Mouse (Mus musculus): ENCODE measurements around the gene Skap2.

Gene Skap2

DNA sequence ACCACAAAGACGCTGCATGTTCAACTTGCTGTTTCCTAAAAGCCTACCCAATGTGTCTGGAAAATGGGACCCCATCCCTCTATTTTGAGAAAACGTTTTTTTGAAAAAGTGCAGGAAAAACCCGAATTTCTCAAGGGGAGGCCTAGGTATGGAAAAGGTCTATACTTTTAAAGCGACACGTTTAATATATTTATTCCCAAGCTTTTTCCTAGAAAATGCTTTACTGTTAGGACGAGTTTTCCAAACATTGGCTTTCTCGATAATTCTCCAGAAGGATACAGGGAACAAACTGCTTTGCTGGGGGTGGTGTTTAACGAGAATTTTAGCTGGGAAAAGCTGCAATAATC is 6.8 kb downstream of the Skap2 start:
- DNase-seq (ENCODE audit: low spot score): no peak

DNA sequence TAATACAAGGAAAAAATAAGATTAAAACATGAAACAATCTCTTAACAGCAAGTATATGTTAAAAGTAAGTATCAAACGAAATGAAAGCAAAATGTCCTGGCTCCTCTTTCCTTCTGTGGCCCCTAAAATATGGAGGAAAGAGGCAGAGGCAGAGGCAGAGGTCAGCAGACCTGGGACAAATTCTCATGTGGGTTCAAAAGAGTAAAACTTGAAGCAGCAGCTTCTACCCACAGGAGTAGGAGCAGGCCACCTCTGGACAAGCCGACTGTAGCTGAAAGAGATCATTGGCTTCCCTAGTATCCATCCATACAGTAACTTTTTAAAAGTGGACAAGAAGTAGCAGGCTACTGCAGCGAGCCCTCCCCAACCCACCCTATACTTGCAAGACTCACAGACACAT is 7.4 kb downstream of the Skap2 start:
- DNase-seq (ENCODE audit: low spot score): no peak

DNA sequence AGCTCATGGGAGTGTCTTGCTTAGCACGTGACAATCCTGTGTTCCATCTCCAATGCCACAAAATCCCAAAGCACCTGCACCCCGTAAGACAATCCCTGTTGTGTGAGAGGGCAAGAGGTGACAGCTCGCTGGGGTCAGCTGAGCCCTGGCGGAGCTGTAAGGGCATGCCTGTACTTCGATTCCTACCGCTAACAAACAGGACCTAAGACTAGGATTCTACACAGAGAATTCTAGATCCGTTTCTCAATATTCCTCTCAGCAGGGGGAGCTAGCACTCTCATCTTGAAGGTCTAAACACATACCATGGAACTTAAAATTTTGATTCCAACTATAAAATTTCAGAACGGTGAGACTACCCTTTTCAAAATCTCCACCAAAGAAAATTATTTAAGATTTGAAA is 9.7 kb downstream of the Skap2 start:
- DNase-seq (ENCODE audit: low spot score): peak; percentile 9

DNA sequence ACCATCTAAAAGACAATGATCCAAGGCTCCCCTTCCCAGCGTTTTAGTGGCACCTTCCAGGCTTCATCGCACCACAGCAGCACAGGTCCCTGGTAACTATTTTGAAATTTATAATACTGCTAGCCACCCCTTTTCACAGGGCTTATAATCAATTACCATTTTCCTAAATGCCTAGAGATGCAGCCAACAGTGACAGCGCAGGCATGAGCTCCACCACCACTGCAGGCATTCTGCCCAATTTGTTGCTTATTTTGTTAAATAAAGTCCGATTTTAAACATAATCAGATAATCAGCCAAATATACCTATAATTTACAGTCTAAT is 13.2 kb downstream of the Skap2 start:
- no peak for DNase-seq (ENCODE audit: low spot score)

DNA sequence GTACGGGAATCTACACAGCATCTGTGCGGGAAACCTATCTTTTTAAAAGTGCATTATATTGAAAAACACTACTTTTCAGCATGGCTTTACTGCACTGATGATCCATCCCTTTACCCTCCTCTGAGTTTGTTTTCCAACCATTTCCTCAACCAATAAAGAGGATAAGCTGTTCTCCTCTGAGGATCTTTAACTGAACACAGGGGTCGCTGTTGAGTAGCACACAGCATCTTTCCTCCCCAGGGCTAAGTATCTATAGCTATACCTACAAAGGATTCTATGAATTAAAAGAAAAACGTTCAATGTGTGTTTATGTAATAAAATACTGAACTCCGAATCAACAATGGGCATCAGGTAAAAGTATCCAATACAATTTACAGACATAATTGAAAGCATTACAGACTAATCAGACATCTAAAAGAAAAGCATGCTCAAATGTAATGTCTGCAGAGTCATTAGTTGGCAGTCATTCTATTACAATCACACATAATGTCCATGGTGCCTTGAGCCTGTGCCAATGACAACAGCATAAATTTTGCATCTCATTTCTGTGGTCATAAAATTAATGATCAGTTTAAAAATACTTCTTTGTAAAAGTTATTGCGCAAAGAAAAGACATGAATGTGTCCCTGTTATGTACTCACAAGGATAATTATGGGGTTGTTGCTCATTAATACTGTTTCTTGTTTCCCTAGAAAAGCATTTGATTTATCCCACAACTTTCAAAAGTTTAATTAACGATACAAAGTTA is 13.8 kb downstream of the Skap2 start:
- no peak for DNase-seq (ENCODE audit: low spot score)

DNA sequence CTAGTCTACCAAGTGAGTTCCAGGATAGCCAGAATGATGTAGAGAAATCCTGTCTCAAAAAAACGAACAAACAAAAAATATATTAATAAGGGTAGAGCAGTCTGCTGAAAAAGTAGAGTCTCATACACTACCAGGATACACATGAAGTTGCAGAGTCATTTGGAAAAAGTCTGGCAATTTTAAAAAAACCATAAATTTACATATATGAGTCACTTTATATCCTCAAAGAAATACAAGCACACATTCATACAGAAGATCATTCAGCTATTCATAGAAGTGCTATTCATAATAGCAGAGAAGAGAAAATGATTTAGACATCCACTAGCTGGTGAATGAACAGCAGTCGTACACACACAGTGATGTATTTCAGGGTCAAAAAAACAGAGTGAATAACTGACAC is 24.4 kb downstream of the Skap2 start:
- no peak for DNase-seq (ENCODE audit: low spot score)

DNA sequence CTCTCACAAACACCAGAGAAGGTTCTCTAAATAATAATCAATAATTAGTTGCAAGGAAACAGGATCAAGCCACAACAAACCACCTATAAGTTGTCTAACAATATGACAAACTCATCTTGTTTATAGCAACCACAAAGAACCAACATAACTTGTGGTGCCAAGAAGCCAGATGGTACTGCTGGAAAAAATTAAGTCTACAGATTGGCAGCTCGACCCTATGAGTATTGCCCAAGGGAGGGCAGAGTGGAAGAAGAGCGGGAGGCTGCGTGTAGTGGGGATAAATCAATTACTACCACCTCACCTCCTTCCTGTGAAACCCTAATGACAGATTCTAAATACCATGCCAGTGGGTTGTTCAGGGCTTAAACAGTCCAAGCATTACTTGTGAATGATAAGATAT is 34.7 kb downstream of the Skap2 start:
- DNase-seq (ENCODE audit: low spot score): no peak

DNA sequence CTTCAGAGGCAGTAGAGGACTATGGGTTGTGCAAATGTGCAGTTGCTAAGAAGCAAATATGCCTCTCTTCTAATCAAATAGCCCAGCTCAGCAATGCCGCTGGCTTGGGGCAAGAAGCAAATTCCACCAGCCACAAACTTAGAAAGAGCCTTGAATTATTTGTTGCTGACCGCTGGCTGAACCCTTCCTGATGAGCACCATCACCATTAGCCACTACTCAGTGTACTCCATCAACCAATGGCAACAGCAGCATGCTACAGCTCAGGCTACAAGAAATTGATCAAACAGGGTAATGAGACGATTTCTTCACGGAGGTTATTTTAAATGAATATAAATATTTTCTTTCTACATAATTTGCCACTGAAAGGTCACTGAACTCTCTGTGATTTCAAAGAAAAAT is 36.6 kb downstream of the Skap2 start:
- DNase-seq (ENCODE audit: low spot score): no peak

DNA sequence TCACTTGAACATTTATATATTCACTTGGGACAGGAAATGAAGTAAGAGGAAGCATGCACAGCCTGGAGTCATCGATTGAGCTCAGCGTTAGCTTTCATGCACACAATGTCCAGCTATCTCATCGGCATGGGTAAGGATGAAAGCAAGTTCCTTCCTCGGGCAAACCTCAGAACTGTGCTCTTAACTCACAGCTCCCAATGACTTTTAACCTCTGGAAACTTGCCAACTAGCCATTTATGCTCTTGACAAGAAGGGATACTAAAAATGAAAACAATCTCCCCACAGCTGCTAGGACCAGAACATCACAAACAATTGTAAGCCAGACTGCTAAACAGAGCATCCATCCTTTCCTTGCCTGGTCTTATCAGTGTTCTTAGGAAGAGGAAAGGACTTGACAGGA is 53.4 kb downstream of the Skap2 start:
- DNase-seq (ENCODE audit: low spot score): no peak

DNA sequence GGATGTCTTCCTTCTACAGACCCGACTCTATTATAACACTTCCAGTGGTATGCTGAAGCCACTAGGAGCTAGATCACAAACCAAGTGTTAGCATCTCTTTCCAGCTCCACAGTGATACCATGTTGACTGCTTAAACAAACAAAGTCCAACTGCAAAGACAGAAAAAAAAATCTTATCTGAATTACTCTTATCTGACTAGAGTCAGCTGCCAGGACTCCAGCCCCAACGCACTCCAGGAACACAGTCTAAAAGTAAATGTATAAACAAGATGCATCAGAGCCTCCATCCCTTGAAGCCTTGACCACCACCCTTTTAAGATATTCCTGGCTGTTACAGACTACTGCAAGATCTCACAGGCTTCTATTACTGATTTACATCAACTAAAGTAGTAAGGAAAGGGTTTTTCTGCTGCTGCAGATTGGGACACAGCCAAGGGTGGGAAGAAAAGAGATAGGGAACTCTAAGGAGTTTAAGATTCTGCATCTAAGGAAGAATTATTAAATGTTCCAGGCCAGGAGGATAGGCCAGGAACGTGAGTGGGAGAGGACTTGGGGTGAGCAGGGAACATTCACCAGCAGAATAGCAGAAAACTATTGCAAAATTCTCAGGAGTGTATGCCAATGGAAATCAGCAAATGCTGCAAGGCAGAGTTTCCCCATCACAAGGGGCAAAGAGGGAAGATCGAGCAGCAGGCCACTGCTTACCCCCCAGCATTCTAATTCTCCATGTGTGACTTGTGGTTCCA is 56.1 kb downstream of the Skap2 start:
- no peak for DNase-seq (ENCODE audit: low spot score)

DNA sequence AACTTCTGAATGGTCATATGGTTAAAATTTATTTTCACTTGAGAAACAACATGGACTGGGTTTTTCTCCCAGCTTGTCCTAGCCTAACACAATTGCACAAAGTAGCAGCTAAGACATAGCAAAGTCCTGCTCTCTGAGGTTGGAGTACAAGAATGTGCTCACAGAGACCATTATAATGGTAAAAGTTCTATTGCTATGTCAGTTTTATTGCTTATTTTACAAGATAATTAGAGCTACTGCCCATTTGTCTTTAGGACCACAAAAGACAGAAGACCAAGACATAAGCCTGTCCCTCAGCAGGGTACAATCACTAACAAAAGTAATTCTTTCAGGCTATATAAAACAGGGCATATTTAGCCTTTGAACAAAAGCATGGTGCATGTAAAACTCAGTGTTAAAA is 64.7 kb downstream of the Skap2 start:
- DNase-seq (ENCODE audit: low spot score): no peak

DNA sequence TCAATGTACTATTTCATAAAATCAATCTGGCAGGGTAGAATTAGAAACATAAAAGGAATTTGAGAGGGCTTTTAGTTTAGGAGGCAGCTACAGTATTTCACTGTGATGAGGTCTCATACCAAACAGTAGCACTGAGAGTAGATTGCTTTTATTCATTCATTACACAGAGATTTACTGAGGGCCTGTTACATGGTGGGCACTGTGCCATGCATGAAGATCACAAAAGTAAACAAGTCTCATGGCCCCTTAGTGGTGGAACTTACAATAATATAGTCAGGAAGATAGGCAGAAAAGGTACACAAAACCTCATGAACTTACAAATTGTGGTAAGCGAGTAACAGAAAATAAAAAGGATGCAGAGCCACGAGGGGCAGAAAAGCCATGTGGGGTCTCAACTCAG is 67.4 kb downstream of the Skap2 start:
- DNase-seq (ENCODE audit: low spot score): no peak

DNA sequence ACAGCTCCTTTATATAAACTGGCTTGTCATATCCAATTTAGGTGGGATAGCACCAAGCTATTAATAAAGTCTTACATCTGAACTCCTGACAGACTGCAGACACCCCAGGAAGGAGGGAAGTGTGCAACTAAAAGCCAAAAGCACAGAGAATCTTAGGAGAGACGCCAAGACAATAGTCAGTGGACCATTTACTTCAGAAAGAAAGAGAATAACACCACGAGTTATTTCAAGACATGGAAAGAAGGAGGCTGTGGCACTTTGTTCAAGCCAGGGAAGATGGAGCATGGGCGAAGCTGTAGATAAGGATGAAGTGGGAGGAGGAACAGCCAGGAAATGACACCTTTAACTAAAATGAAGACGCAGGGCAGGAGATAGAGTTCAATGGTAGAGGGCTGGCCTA is 78.4 kb downstream of the Skap2 start:
- DNase-seq (ENCODE audit: low spot score): no peak

DNA sequence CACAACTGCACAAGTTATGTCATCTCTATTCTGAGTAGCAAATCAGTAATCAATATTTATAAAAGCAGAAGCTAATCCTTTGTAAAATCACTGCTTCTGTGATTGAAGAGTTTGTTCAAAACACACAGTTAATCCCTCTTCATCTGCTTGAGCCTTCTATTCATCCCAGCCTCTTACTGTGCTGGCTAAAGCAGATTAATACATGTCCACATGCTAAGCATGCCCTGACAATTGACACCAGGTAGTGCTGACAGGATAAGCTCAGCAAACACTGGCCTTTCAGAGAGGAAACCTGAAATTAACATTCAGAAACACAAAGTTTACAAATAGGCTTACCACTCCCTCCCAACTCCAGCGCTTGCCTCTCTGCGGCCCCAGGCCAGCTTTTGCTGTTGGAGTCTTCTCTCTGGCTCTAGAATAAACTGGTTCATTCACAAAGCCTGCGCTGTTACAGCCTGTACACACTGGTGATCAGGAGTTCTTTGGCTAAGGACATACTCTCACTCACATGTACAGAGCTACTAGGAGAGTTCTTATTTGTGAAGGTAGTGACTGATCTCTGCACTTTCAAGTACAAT is 79.2 kb downstream of the Skap2 start:
- DNase-seq (ENCODE audit: low spot score): no peak

DNA sequence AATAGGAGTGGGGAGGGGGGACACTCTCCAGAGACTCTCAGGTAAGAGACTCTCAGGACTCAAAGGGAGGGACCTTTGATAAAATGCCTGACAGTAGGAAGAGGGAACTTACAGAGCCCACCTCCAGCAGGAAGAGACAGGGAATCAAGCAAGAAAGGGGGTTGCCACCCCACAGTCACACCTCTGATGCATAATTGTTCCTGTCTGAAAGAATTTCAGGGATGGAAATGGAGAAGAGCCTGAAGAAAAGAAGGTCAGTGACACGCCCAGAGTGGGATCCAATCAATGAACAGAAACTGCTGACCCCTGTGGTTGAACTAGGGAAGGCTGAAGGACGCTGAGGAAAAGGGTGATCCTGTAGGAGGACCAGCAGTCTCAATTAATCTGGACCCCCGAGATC is 85.2 kb downstream of the Skap2 start:
- no peak for DNase-seq (ENCODE audit: low spot score)

DNA sequence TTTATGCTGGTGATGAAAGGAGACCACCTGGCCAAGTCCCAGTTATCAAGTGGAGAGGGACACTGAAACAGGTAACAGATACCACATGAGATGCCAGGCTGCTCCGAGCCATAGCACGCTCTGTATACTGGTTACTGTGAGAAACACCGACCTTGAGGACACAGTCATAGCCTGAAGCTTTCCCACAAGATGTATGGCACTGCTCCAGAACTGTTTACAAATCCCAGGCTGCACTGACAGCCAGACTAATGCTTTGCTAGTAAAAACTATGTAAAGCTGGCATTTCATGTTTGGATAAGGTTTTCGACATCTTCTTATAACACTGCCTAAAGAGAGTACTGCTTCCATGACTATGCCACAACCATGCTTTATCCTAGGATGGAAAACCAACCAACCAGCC is 90.5 kb downstream of the Skap2 start:
- DNase-seq (ENCODE audit: low spot score): no peak

DNA sequence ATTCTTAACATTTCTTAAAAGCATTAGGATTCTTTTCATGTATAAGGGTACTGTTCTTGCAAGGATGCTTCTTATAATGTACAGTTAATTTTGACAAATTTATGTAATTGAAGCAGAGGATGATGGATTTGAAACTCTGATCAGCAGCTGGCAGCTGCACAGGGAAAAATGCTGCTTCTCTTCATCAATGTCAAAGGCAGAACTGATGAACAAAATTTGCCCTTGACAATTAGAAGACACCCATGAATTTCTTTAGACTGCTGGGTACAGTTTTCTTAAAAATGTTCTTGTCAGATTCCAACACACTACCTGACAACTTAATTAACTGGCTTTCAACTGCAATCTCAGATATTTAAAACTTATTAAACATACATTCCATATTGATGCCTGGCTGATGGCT is 103.9 kb downstream of the Skap2 start:
- DNase-seq (ENCODE audit: low spot score): no peak

DNA sequence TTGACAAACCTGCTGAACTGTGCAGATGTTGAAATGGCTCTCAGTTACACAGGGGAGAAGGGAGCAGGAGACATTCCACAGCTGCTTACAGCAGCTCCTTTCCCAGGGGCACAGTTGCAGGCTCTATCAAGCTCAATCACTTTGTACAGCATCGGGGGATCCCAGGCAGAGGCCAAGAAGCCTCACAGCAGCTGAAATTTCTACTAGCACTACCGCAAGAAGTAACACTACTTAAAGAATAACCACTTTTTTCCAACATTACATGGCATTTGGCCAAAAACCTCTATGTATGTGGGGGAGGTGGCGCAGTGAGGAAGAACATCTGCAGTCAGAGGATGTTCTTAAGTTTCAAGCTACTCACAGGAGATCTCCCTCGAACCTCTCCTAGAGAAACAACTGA is 106.7 kb downstream of the Skap2 start:
- DNase-seq (ENCODE audit: low spot score): no peak

DNA sequence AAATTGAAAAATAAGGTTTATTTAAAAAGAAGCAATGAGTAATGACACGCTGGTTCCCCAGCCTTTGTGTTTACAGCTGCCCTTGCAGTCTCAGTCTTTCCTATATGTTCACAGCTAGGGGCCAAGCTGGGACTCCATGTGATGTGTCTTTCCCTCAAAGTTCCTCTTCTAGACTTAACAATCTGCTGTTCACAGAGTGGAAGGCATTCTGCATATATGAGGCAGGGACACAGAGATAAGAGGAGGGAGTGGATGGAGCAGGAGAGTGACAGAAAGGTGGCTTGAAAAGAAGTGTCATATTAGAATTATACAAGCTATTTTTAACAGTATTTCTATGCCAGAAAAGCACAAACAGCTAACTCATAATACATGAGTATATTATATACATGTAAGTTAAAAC is 110.8 kb downstream of the Skap2 start:
- DNase-seq (ENCODE audit: low spot score): no peak

DNA sequence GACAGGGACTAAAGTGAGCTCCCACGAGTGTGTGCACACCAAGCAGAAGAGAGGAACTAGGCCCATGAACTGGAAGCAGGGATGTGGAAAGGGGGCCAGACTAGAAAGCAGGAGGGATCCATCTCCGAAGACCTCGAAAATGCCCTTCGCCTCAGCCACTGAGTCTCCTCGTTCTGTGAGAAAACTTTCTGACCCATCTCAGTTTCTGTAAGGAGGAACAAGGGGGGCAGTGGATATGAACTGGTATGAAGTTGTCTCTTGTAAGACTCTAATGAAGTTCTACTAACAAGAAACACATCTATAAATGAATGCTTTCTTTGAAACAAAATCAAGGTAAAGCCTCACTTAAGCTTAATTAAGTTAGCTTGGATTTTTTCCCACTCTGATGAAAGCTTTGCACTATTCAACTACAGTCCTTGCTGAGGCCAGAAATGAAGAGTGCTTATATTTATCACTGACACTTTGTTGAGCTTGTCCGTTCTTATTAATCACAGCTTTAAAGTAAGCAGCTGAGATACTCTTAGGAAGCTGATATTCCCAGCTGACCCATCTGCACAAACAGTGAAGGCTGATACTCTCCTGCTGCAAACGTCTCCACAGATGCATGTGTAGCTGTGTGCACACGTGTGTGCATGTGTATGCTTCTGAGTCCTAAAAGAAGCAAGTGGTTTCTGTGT is 113.9 kb downstream of the Skap2 start:
- no peak for DNase-seq (ENCODE audit: low spot score)

DNA sequence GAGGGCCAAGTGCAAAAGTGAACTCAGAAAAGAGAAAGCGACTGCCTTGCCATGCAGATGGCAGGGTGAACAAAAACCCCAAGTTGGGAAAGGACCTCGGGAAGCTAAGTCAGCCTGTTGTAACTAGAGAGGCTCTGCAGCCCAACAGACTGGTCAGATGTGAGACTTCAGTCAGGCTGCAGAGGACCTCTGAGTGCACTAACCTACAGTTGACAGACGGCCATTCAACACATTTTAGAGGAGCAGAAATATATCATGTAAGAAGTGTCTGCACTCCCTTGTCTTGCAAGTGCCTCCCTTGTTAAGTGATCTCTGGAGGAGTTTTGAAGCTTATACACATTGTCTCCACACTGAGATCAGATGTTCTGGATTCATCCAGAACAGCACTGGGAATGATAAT is 116.6 kb downstream of the Skap2 start:
- no peak for DNase-seq (ENCODE audit: low spot score)

DNA sequence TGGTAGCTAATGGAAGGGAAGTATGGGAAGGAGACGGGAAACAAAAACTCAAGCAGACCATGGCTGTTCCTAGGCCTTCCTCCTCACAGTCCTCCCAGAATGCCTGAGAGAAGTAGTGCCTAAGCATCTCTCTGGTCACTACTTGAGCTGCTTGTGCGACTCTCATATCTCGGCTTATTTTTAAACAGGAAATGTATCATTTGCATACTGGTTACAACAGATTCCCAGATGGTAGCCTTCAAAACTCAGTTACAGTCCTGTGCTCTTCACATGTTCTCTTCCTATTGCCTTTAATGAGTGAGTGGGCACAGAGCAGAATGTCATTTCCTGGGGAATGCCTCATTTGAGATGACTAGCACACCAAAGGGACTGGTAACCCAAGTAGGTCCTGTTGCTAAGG is 117.6 kb downstream of the Skap2 start:
- no peak for DNase-seq (ENCODE audit: low spot score)

DNA sequence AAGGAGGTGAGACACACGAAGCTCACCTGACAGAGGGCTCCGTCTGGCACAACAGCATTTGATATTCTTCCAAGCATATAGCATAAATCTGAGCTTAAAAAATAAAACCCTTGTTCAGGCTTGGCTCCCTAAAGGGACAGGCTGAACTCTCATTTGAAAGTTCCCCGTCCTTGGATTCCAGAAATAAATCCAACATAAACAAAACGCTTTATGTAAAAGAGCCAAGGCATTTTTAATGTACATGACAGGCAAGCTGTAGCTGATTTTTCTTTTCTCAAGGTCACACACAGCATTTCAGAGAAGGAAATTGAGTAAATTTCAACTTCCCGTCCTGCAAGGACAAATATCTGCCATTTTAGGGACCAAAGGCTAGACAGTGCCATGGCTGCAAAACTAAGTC is 122.0 kb downstream of the Skap2 start:
- DNase-seq (ENCODE audit: low spot score): no peak

All from urinary bladder, postnatal 25 days (tissue).